Mouse (Mus musculus) embryonic facial prominence, embryonic 13.5 days (tissue): ENCODE results near the gene Npepl1. TPM values are rescaled to one million over a fixed set of nuclear protein-coding genes. Genes with fewer than 3 reads are reported as not detected.

ENCODE experiments used
- ATAC-seq: fragments of 200-750 bp; cut with Nextera tagmentation; 2 replicates; pipeline ENCODE4 v1.8.0; 2017; ENCODE audit warnings: low read depth; ENCODE audit not compliant: insufficient number of reproducible peaks, insufficient read depth, low FRiP score, low TSS enrichment
- H3K27ac ChIP-seq: fragments of 300-500 bp; sonication (generic); 2 replicates; pipeline ENCODE4 v1.5.1; 2015; ENCODE audit warnings: moderate library complexity, mild to moderate bottlenecking, inconsistent platforms
- H3K27me3 ChIP-seq: fragments of 300-500 bp; sonication (generic); 2 replicates; pipeline ENCODE4 v1.6.1; 2015; ENCODE audit warnings: mild to moderate bottlenecking, inconsistent platforms
- H3K36me3 ChIP-seq: fragments of 300-500 bp; sonication (generic); 2 replicates; pipeline ENCODE4 v1.6.1; 2015; ENCODE audit warnings: mild to moderate bottlenecking, inconsistent platforms
- H3K4me1 ChIP-seq: fragments of 300-500 bp; sonication (generic); 2 replicates; pipeline ENCODE4 v1.6.1; 2015; ENCODE audit warnings: inconsistent platforms
- H3K4me2 ChIP-seq: fragments of 300-500 bp; sonication (generic); 2 replicates; pipeline ENCODE4 v1.6.1; 2015; ENCODE audit warnings: moderate library complexity, mild to moderate bottlenecking, inconsistent platforms
- H3K4me3 ChIP-seq: fragments of 300-500 bp; sonication (generic); 2 replicates; pipeline ENCODE4 v1.5.1; 2015; ENCODE audit warnings: mild to moderate bottlenecking, inconsistent platforms
- H3K9ac ChIP-seq: fragments of 300-500 bp; sonication (generic); 2 replicates; pipeline ENCODE4 v1.6.1; 2015; ENCODE audit warnings: mild to moderate bottlenecking, inconsistent platforms
- H3K9me3 ChIP-seq: fragments of 300-500 bp; sonication (generic); 2 replicates; pipeline ENCODE4 v1.6.1; 2016; ENCODE audit warnings: inconsistent platforms
- WGBS: fragments of 180-500 bp; shearing (Covaris S2); methylation state at CpG from one replicate; pipeline ENCODE4 v1.1.7; 2015; ENCODE audit warnings: mixed read lengths; 5-methylcytosine and 5-hydroxymethylcytosine counted together
- polyA plus RNA-seq: library from polyadenylated mRNA; unstranded; fragments of >200 nt; fragmentation: Nextera tagmentation; extraction: Ambion mirVana; gene quantifications from 2 replicates; pipeline ENCODE4 v1.2.1, GENCODE M21; 2015

Npepl1 gene
- polyA plus RNA-seq, 1 experiment from 2014 or later: 52.0 TPM

DNA sequence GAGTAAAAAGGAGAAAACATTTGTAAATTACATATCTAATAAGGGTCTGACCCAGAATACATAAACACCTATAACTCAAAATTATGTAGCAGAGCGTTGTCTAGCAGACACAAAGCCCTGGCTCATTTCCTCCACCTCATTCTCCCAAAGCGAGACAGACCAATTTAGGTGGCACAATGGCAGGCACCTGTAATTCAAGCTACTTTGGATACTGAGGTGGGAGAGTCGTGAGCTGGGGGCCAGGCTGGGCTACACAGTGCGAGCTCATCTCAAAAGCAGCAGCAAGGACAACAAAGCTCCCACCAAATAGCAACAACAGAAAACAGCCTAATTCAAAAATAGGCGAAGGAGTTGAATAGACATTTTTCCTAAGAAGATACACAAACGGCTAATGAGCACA, 18.8 kb downstream of the Npepl1 start:
- ATAC-seq: no peak
- no peak overlapping the region for H3K9ac ChIP-seq
- H3K36me3 ChIP-seq: peaks cover 13% of the 10 kb centered on the region
- WGBS: 77% methylated on average over 6 of the region's 6 CpGs
- no peak overlapping the region for H3K27ac ChIP-seq
- H3K27me3 ChIP-seq: 0 out of 2 replicates have a peak, but pooled peaks cover 3% of the 10 kb centered on the region
- H3K4me2 ChIP-seq: no peak overlapping the region
- H3K9me3 ChIP-seq: peaks cover 15% of the 10 kb centered on the region
- no peak overlapping the region for H3K4me3 ChIP-seq
- peaks cover 13% of the 10 kb centered on the region for H3K4me1 ChIP-seq

DNA sequence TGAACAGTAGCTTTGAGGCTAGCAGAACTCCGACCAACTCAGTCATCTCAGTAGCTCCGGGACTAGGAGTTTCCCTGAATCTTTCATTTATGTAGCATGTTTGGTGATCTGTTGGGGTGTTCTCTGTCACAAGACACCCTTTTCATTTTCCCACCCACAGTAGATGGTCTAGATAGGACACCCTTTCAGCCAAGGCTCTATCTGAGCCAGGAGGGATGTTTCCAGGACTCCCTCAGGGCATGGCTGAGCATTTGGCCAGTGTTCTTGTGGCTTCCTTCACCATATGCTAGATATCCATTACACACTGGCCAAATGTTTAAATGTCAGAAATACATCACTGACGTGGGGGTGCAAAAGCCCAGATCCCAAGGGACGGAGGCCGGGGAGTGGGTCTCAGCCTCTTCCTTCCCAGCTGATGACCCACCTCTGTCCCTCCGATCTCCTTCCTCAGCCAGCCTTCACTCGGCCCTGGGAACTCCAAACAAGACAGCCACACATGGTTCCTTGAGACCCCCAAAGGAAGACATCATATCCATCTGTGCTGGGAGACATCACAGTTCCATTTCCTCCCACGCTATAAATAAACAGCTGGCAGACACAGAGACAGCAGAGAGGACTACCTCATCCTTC, 20.4 kb downstream of the Npepl1 start:
- ATAC-seq: no peak
- no peaks in the 10 kb centered on the region for H3K36me3 ChIP-seq

DNA sequence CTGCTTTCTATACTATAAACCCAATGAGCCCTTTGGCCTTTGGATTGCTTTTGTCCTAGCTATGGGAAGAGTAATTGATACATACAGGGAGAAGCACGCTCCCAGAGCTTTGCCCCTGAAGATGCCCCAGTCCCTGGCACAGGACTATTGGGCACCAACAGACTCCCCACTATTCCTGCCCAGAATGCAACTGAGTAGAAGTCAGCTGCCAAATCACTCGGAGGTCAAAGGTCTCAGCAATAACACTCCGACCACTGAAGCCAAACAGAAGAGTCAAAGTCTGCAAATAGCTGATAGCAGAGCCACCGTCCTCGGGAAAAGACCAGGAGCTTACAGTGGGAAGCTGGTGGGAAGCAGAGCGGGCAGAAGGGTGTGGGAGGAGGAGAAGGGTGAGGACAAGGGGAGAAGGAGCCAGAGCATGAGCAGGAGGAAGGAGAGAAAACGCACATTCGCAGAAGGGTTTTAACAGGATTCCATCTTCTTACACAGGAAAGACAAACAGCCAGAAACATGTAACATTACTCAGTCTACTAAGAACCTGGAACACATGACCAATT, 22.3 kb downstream of the Npepl1 start:
- H3K36me3 ChIP-seq: no peaks in the 10 kb centered on the region
- 0 out of 2 replicates have a peak, but pooled peaks cover 3% of the 10 kb centered on the region for H3K27me3 ChIP-seq
- no peak overlapping the region for H3K9ac ChIP-seq
- 82% methylated on average over 8 of the region's 8 CpGs for WGBS
- peaks cover under 1% of the 10 kb centered on the region for H3K4me1 ChIP-seq
- no peak overlapping the region for H3K27ac ChIP-seq
- no peaks in the 10 kb centered on the region for H3K9me3 ChIP-seq
- no peak overlapping the region for H3K4me3 ChIP-seq
- ATAC-seq: no peak
- no peak overlapping the region for H3K4me2 ChIP-seq

More for the DNA sequence above, 20.4 kb downstream of the Npepl1 start:
- no peak overlapping the region for H3K27ac ChIP-seq
- H3K9ac ChIP-seq: no peak overlapping the region
- 0 out of 2 replicates have a peak, but pooled peaks cover 3% of the 10 kb centered on the region for H3K27me3 ChIP-seq
- H3K4me2 ChIP-seq: no peak overlapping the region
- WGBS: 84% methylated on average over 8 of the region's 8 CpGs
- no peaks in the 10 kb centered on the region for H3K9me3 ChIP-seq
- H3K4me3 ChIP-seq: no peak overlapping the region
- H3K4me1 ChIP-seq: peaks cover 13% of the 10 kb centered on the region

DNA sequence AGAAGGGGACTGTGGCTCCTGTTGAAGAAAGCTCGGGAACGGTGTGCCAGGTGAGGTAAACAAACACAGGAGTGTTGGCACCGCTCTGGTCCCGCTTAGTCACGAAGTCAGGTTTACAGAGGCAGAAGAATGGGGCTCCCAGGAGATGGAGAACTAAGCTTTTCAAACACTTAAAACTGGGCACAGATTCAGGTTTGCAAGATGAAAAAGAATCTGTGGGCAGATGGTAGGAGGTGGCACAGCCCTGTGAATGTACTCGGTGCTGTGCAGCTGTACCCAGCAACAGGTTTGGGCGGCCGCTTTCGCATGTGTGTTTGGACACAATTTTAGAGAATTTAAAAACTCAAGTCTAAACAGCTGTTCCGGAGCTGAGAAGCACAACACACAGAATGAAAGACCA, 48.9 kb downstream of the Npepl1 start:
- Histone ChIP-seq H3K27me3 (no peaks in the 10 kb centered on the region), H3K4me1 (no peaks in the 10 kb centered on the region), H3K9ac (no peak overlapping the region), H3K36me3 (no peaks in the 10 kb centered on the region), H3K9me3 (no peaks in the 10 kb centered on the region), H3K27ac (no peak overlapping the region), H3K4me3 (no peak overlapping the region), H3K4me2 (no peak overlapping the region)
- ATAC-seq: no peak
- WGBS: 92% methylated on average over 10 of the region's 10 CpGs

DNA sequence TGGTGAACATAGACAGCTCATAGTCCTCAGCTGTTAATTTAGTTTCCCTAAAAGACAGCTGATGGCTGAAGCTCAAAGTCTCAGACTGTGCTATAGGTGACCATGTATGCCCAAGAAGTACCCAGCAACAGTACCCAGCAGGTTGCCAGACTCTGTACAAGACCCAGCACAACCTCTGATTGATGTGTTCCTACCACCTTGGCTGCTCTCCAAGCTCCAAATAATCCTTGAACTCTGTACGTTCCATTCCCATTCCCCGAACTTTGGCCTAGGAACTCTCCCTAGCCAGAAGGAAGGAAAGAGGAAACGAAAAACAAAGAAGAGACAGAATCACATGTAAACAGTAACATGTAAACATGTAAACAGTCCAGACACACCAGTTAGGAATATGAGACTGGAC, 50.3 kb downstream of the Npepl1 start:
- no peaks in the 10 kb centered on the region for H3K36me3 ChIP-seq
- H3K4me1 ChIP-seq: no peaks in the 10 kb centered on the region
- no peak overlapping the region for H3K9ac ChIP-seq
- no peak overlapping the region for H3K27ac ChIP-seq
- H3K9me3 ChIP-seq: no peaks in the 10 kb centered on the region
- no peak for ATAC-seq
- 85% methylated on average over 3 of the region's 3 CpGs for WGBS
- no peak overlapping the region for H3K4me2 ChIP-seq
- H3K27me3 ChIP-seq: no peaks in the 10 kb centered on the region
- H3K4me3 ChIP-seq: no peak overlapping the region

Other genes with a start within 250 kb of the Npepl1 start
- gene Stx16, start 34.0 kb upstream of the Npepl1 start, polyA plus RNA-seq: 13.5 and 15.5 TPM in 2 replicates
- gene Gnas, start 174.0 kb downstream of the Npepl1 start, polyA plus RNA-seq: 1,664 and 1,723 TPM in 2 replicates
- 17.1 and 20.3 TPM in 2 replicates for gene Gm20721, start 236.4 kb downstream of the Npepl1 start, polyA plus RNA-seq